Mouse (Mus musculus): ENCODE results near the gene Klhl34. TPM values are rescaled to one million over a fixed set of nuclear protein-coding genes. Genes with fewer than 3 reads are reported as not detected.

The Klhl34 gene
- 0.34 and 0.51 TPM in 2 replicates for polyA plus RNA-seq (2015; fragmentation: Nextera tagmentation; extraction: Ambion mirVana)

GRCm38 (mm10) chrX:157818207-157818920 is at the start of gene Klhl34:
Gene Klhl34, plus strand, starts transcription at chrX:157818435.
- Histone ChIP-seq H3K27ac (ENCODE audit: low read length) (no peak within 1 kb of the TSS), H3K9me3 (replicated peaks; ENCODE audit: control insufficient read depth, low read length) (no peaks in the 10 kb centered on the region), H3K4me3 (ENCODE audit: low read length) (peak within 1 kb of the TSS; percentile 46), H3K4me2 (ENCODE audit: low read depth, low read length) (peak within 1 kb of the TSS; percentile 83), H3K27me3 (ENCODE audit: control insufficient read depth, insufficient read depth, low read length) (no peaks in the 10 kb centered on the region), H3K36me3 (ENCODE audit: control insufficient read depth, insufficient read depth) (no peaks in the 10 kb centered on the region), H3K9ac (ENCODE audit: low read length) (peak within 1 kb of the TSS; percentile 49; the same call in 1 of the 2 replicates), H3K4me1 (ENCODE audit: control insufficient read depth, insufficient read depth, low read length) (peaks cover 2% of the 10 kb centered on the region; the same call in 1 of the 2 replicates)
- peak; percentile 52; the same call in 1 of the 2 replicates for ATAC-seq (replicated peaks; ENCODE audit: extremely low read depth, insufficient read depth, low FRiP score)
- WGBS = 33% methylated on average over 28 of the region's 28 CpGs

GRCm38 (mm10) chrX:157801669-157802068 is 16.6 kb upstream of the Klhl34 start:
- ATAC-seq (replicated peaks; ENCODE audit: extremely low read depth, insufficient read depth, low FRiP score) = no peak
- no peak overlapping the region for H3K27ac ChIP-seq (ENCODE audit: low read length)
- 85% methylated on average over 2 of the region's 2 CpGs for WGBS
- no peaks in the 10 kb centered on the region for H3K4me1 ChIP-seq (ENCODE audit: control insufficient read depth, insufficient read depth, low read length)
- no peaks in the 10 kb centered on the region for H3K9me3 ChIP-seq (replicated peaks; ENCODE audit: control insufficient read depth, low read length)
- no peak overlapping the region for H3K4me2 ChIP-seq (ENCODE audit: low read depth, low read length)
- no peaks in the 10 kb centered on the region for H3K27me3 ChIP-seq (ENCODE audit: control insufficient read depth, insufficient read depth, low read length)
- no peak overlapping the region for H3K9ac ChIP-seq (ENCODE audit: low read length)
- H3K4me3 ChIP-seq (ENCODE audit: low read length) = no peak overlapping the region
- no peaks in the 10 kb centered on the region for H3K36me3 ChIP-seq (ENCODE audit: control insufficient read depth, insufficient read depth)

GRCm38 (mm10) chrX:157809721-157810120 is 8.5 kb upstream of the Klhl34 start:
- Histone ChIP-seq H3K27ac (ENCODE audit: low read length) (no peak overlapping the region), H3K4me1 (ENCODE audit: control insufficient read depth, insufficient read depth, low read length) (no peaks in the 10 kb centered on the region), H3K9me3 (replicated peaks; ENCODE audit: control insufficient read depth, low read length) (no peaks in the 10 kb centered on the region), H3K27me3 (ENCODE audit: control insufficient read depth, insufficient read depth, low read length) (no peaks in the 10 kb centered on the region), H3K9ac (ENCODE audit: low read length) (no peak overlapping the region), H3K4me2 (ENCODE audit: low read depth, low read length) (no peak overlapping the region), H3K4me3 (ENCODE audit: low read length) (no peak overlapping the region), H3K36me3 (ENCODE audit: control insufficient read depth, insufficient read depth) (no peaks in the 10 kb centered on the region)
- ATAC-seq (replicated peaks; ENCODE audit: extremely low read depth, insufficient read depth, low FRiP score) = no peak
- WGBS = 67% methylated on average over 1 of the region's 1 CpGs

- WGBS = 15% methylated on average over 29 of the region's 31 CpGs
- peak; percentile 63; the same call in 1 of the 2 replicates for ATAC-seq (replicated peaks; ENCODE audit: extremely low read depth, insufficient read depth, low FRiP score)
- Histone ChIP-seq H3K4me2 (ENCODE audit: low read depth, low read length) (peak overlapping the region; percentile 83), H3K27me3 (ENCODE audit: control insufficient read depth, insufficient read depth, low read length) (no peaks in the 10 kb centered on the region), H3K4me1 (ENCODE audit: control insufficient read depth, insufficient read depth, low read length) (peaks cover 2% of the 10 kb centered on the region; the same call in 1 of the 2 replicates), H3K27ac (ENCODE audit: low read length) (no peak overlapping the region), H3K9me3 (replicated peaks; ENCODE audit: control insufficient read depth, low read length) (no peaks in the 10 kb centered on the region), H3K4me3 (ENCODE audit: low read length) (peak overlapping the region; percentile 46), H3K36me3 (ENCODE audit: control insufficient read depth, insufficient read depth) (no peaks in the 10 kb centered on the region), H3K9ac (ENCODE audit: low read length) (peak overlapping the region; percentile 49; the same call in 1 of the 2 replicates)
Measured at GRCm38 (mm10) chrX:157817571-157818206, 546 bp upstream of the Klhl34 start.

- 86% methylated on average over 13 of the region's 13 CpGs for WGBS
- no peak for ATAC-seq (replicated peaks; ENCODE audit: extremely low read depth, insufficient read depth, low FRiP score)
Measured at GRCm38 (mm10) chrX:157818921-157819260, 656 bp downstream of the Klhl34 start.

GRCm38 (mm10) chrX:157829983-157830382 is 11.7 kb downstream of the Klhl34 start:
- no peak overlapping the region for H3K9ac ChIP-seq (ENCODE audit: low read length)
- H3K27ac ChIP-seq (ENCODE audit: low read length) = no peak overlapping the region
- 75% methylated on average over 4 of the region's 4 CpGs for WGBS
- no peaks in the 10 kb centered on the region for H3K27me3 ChIP-seq (ENCODE audit: control insufficient read depth, insufficient read depth, low read length)
- ATAC-seq (replicated peaks; ENCODE audit: extremely low read depth, insufficient read depth, low FRiP score) = no peak
- H3K9me3 ChIP-seq (replicated peaks; ENCODE audit: control insufficient read depth, low read length) = no peaks in the 10 kb centered on the region
- H3K4me3 ChIP-seq (ENCODE audit: low read length) = no peak overlapping the region
- H3K36me3 ChIP-seq (ENCODE audit: control insufficient read depth, insufficient read depth) = no peaks in the 10 kb centered on the region
- H3K4me1 ChIP-seq (ENCODE audit: control insufficient read depth, insufficient read depth, low read length) = no peaks in the 10 kb centered on the region
- H3K4me2 ChIP-seq (ENCODE audit: low read depth, low read length) = no peak overlapping the region

More at GRCm38 (mm10) chrX:157818921-157819260, 656 bp downstream of the Klhl34 start:
- Histone ChIP-seq H3K9me3 (replicated peaks; ENCODE audit: control insufficient read depth, low read length) (no peaks in the 10 kb centered on the region), H3K27me3 (ENCODE audit: control insufficient read depth, insufficient read depth, low read length) (no peaks in the 10 kb centered on the region), H3K4me1 (ENCODE audit: control insufficient read depth, insufficient read depth, low read length) (peaks cover 2% of the 10 kb centered on the region; the same call in 1 of the 2 replicates), H3K4me2 (ENCODE audit: low read depth, low read length) (no peak overlapping the region), H3K27ac (ENCODE audit: low read length) (no peak overlapping the region), H3K36me3 (ENCODE audit: control insufficient read depth, insufficient read depth) (no peaks in the 10 kb centered on the region), H3K4me3 (ENCODE audit: low read length) (no peak overlapping the region), H3K9ac (ENCODE audit: low read length) (no peak overlapping the region)

Other genes with a start within 250 kb of the Klhl34 start
- gene Yy2, start 249.4 kb upstream of the Klhl34 start, polyA plus RNA-seq (2015; fragmentation: Nextera tagmentation; extraction: Ambion mirVana) = 1.6 and 2.4 TPM in 2 replicates
- 13.1 and 14.1 TPM in 2 replicates for gene Mbtps2, start 219.7 kb upstream of the Klhl34 start, polyA plus RNA-seq (2015; fragmentation: Nextera tagmentation; extraction: Ambion mirVana)
- gene Smpx, start 119.5 kb upstream of the Klhl34 start, polyA plus RNA-seq (2015; fragmentation: Nextera tagmentation; extraction: Ambion mirVana) = 745 and 790 TPM in 2 replicates
- 0.05 and 0.15 TPM in 2 replicates for gene Cnksr2, start 224.9 kb downstream of the Klhl34 start, polyA plus RNA-seq (2015; fragmentation: Nextera tagmentation; extraction: Ambion mirVana)

Data from heart, embryonic 16.5 days (tissue).